Mouse (Mus musculus): ENCODE measurements around the gene Ankrd55. TPM values are rescaled to one million over a fixed set of nuclear protein-coding genes. Genes with fewer than 3 reads are reported as not detected.
"Not testable (repeated sequence)": the region's sequence is repeated elsewhere in the genome, so short reads cannot be mapped to it uniquely, and the experiment has no call there.

Ankrd55 gene
- polyA plus RNA-seq, 1 experiment = 3.0 TPM

- Histone ChIP-seq H3K4me1 (ENCODE audit: control insufficient read depth, insufficient read depth, low read length) (peaks cover 25% of the 10 kb centered on the region), H3K27ac (ENCODE audit: insufficient read depth, low read depth, low read length) (no peak overlapping the region), H3K4me3 (ENCODE audit: insufficient read depth, low read length) (no peak overlapping the region)
- TF ChIP-seq CTCF (IDR thresholded peaks at IDR 0.05; ENCODE audit: low read depth, low read length) = no peak
These were observed 137.0 kb downstream of the Ankrd55 start for GRCm38 (mm10) chr13:112425181-112425654.

- H3K4me3 ChIP-seq (ENCODE audit: insufficient read depth, low read length) = no peak overlapping the region
These were observed 138.2 kb downstream of the Ankrd55 start for GRCm38 (mm10) chr13:112426265-112427135.

GRCm38 (mm10) chr13:112427136-112427470 lies 138.9 kb downstream of the Ankrd55 start:
- not testable (repeated sequence) for H3K4me3 ChIP-seq (ENCODE audit: insufficient read depth, low read length); H3K27ac ChIP-seq (ENCODE audit: insufficient read depth, low read depth, low read length)
- peaks cover 25% of the 10 kb centered on the region for H3K4me1 ChIP-seq (ENCODE audit: control insufficient read depth, insufficient read depth, low read length)

More at GRCm38 (mm10) chr13:112426265-112427135, 138.2 kb downstream of the Ankrd55 start:
- no peak overlapping the region for H3K27ac ChIP-seq (ENCODE audit: insufficient read depth, low read depth, low read length)
- no peak for TF ChIP-seq POLR2A (IDR thresholded peaks at IDR 0.05; ENCODE audit: borderline replicate concordance, low read depth, low read length)
- no peak for TF ChIP-seq CTCF (IDR thresholded peaks at IDR 0.05; ENCODE audit: low read depth, low read length)
- peaks cover 25% of the 10 kb centered on the region for H3K4me1 ChIP-seq (ENCODE audit: control insufficient read depth, insufficient read depth, low read length)

GRCm38 (mm10) chr13:112427521-112427920 lies 139.3 kb downstream of the Ankrd55 start:
- H3K27ac ChIP-seq (ENCODE audit: insufficient read depth, low read depth, low read length) = peak overlapping the region; percentile 15
- H3K4me1 ChIP-seq (ENCODE audit: control insufficient read depth, insufficient read depth, low read length) = peaks cover 28% of the 10 kb centered on the region
- no peak overlapping the region for H3K4me3 ChIP-seq (ENCODE audit: insufficient read depth, low read length)
- TF ChIP-seq CTCF (IDR thresholded peaks at IDR 0.05; ENCODE audit: low read depth, low read length) = no peak
- no peak for TF ChIP-seq POLR2A (IDR thresholded peaks at IDR 0.05; ENCODE audit: borderline replicate concordance, low read depth, low read length)

GRCm38 (mm10) chr13:112433271-112433670 lies 145.0 kb downstream of the Ankrd55 start:
- no peak for TF ChIP-seq POLR2A (IDR thresholded peaks at IDR 0.05; ENCODE audit: borderline replicate concordance, low read depth, low read length)
- TF ChIP-seq CTCF (IDR thresholded peaks at IDR 0.05; ENCODE audit: low read depth, low read length) = no peak
- peak overlapping the region; percentile 93 for H3K27ac ChIP-seq (ENCODE audit: insufficient read depth, low read depth, low read length)

More at GRCm38 (mm10) chr13:112433271-112433670, 145.0 kb downstream of the Ankrd55 start:
- H3K4me3 ChIP-seq (ENCODE audit: insufficient read depth, low read length) = no peak overlapping the region
- peaks cover 31% of the 10 kb centered on the region for H3K4me1 ChIP-seq (ENCODE audit: control insufficient read depth, insufficient read depth, low read length)

Other genes with a start within 250 kb of the Ankrd55 start
- gene Il6st, start 175.6 kb downstream of the Ankrd55 start, polyA plus RNA-seq (2012; ENCODE audit: insufficient read depth, insufficient read length, missing spikeins) = 65.3 and 67.2 TPM in 2 replicates

All from bone marrow macrophage, adult 2 months (primary cell).